Mouse (Mus musculus): ENCODE measurements around the gene Sytl3.
"Not testable (repeated sequence)": the region's sequence is repeated elsewhere in the genome, so short reads cannot be mapped to it uniquely, and the experiment has no call there.

GRCm38 (mm10) chr17:6644673-6645072 is 14.2 kb upstream of the Sytl3 start:
- TF ChIP-seq CTCF (IDR thresholded peaks at IDR 0.05; ENCODE audit: insufficient read depth, low read length); POLR2A (IDR thresholded peaks at IDR 0.05; ENCODE audit: borderline replicate concordance, extremely low read depth, low read depth, low read length): not testable (repeated sequence)

All from lung, adult 2 months (tissue).